Mouse (Mus musculus) thymus, adult 2 months (tissue): ENCODE results near the gene H3f3b. TPM values are rescaled to one million over a fixed set of nuclear protein-coding genes. Genes with fewer than 3 reads are reported as not detected.
"Not testable (repeated sequence)": the region's sequence is repeated elsewhere in the genome, so short reads cannot be mapped to it uniquely, and the experiment has no call there.

Experiments
- DNase-seq: peaks from one replicate; pipeline ENCODE4 v3.0.0; 2021
- H3K27ac ChIP-seq: fragments of 200-500 bp; 2 replicates; pipeline ENCODE4 v1.5.1; 2012; ENCODE audit warnings: low read length, control low read depth; ENCODE audit not compliant: control insufficient read depth, insufficient read depth
- H3K27me3 ChIP-seq: fragments of 200-500 bp; 2 replicates; pipeline ENCODE4 v1.6.1; 2012; ENCODE audit warnings: mild to moderate bottlenecking, low read length, moderate library complexity, mixed read lengths; ENCODE audit not compliant: control insufficient read depth, insufficient read depth
- H3K36me3 ChIP-seq: fragments of 200-500 bp; 2 replicates; pipeline ENCODE4 v1.6.1; 2012; ENCODE audit warnings: mild to moderate bottlenecking, low read length, moderate library complexity; ENCODE audit not compliant: control insufficient read depth, insufficient read depth
- H3K4me1 ChIP-seq: fragments of 200-500 bp; replicated peaks from 2 replicates; pipeline ENCODE4 v1.6.1; 2012; ENCODE audit warnings: low read length; ENCODE audit not compliant: control insufficient read depth, insufficient read depth
- H3K4me3 ChIP-seq: fragments of 200-500 bp; 2 replicates; pipeline ENCODE4 v1.5.1; 2012; ENCODE audit warnings: mild to moderate bottlenecking, low read length, control low read depth, moderate library complexity; ENCODE audit not compliant: control insufficient read depth, insufficient read depth
- CTCF ChIP-seq: fragments of 200-500 bp; IDR thresholded peaks from 2 replicates; pipeline ENCODE4 v1.5.1; 2012; ENCODE audit warnings: mild to moderate bottlenecking, control low read depth, low read length, moderate library complexity, borderline replicate concordance; ENCODE audit not compliant: control insufficient read depth, poor library complexity, insufficient read depth; ENCODE audit errors: extremely low read depth
- POLR2A ChIP-seq: fragments of 200-500 bp; IDR thresholded peaks from 2 replicates; pipeline ENCODE4 v1.6.1; 2012; ENCODE audit warnings: mild to moderate bottlenecking, low read length, control low read depth, moderate library complexity; ENCODE audit not compliant: control insufficient read depth, poor library complexity, insufficient read depth; ENCODE audit errors: extremely low read depth
- WGBS: fragments of 180-500 bp; shearing (Covaris S2); methylation state at CpG from one replicate; pipeline ENCODE4 v1.1.7; 2018; 5-methylcytosine and 5-hydroxymethylcytosine counted together
- polyA plus RNA-seq: library from polyadenylated mRNA; depleted of rRNA; stranded (reverse); fragments of >200 nt; gene quantifications from 2 replicates; pipeline ENCODE4 v1.2.3, GENCODE M21; 2012

The H3f3b gene
- polyA plus RNA-seq, 1 experiment: 484 TPM

GRCm38 (mm10) chr11:116021328-116022220 is 6.2 kb downstream of the H3f3b start:
- H3K27me3 ChIP-seq: no peaks in the 10 kb centered on the region
- H3K36me3 ChIP-seq: peaks cover 20% of the 10 kb centered on the region
- no peak overlapping the region for H3K4me3 ChIP-seq
- 80% methylated on average over 6 of the region's 6 CpGs for WGBS
- DNase-seq: no peak
- no peak for TF ChIP-seq POLR2A
- TF ChIP-seq CTCF: no peak
- H3K4me1 ChIP-seq: peaks cover 2% of the 10 kb centered on the region; the same call in 1 of the 2 replicates
- no peak overlapping the region for H3K27ac ChIP-seq

GRCm38 (mm10) chr11:116020519-116020922 is 7.2 kb downstream of the H3f3b start:
- H3K27ac ChIP-seq: no peak overlapping the region
- DNase-seq: no peak
- no peaks in the 10 kb centered on the region for H3K27me3 ChIP-seq
- no peak overlapping the region for H3K4me3 ChIP-seq
- peaks cover 20% of the 10 kb centered on the region for H3K36me3 ChIP-seq
- 16% methylated on average over 1 of the region's 1 CpGs for WGBS
- no peak for TF ChIP-seq CTCF
- no peak for TF ChIP-seq POLR2A
- peaks cover 2% of the 10 kb centered on the region; the same call in 1 of the 2 replicates for H3K4me1 ChIP-seq

DNA sequence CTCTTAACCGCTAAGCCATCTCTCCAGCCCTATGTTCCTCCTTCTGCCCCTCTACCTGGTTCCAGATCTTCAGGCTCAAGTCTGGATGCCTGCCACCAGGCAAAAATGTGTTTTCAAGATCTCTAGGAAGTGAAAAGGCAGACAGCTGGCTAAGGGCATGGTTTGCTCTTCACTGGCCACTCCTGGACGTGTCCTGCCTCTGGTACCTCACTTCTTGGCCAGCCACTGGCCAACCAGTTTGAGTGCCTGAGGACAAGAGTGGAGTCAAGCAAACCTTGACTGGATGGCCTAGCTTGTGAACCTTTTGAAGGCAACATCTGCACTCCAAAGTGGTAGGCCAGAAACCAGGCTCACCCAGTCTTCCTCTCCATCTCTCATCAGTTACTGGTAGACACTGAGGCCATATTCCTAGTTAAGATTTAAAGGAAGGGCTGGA is 7.8 kb downstream of the H3f3b start:
- H3K4me1 ChIP-seq: peaks cover under 1% of the 10 kb centered on the region; the same call in 1 of the 2 replicates
- WGBS: 96% methylated on average over 2 of the region's 2 CpGs
- H3K36me3 ChIP-seq: peaks cover 20% of the 10 kb centered on the region
- H3K27ac ChIP-seq: no peak overlapping the region
- H3K27me3 ChIP-seq: no peaks in the 10 kb centered on the region
- TF ChIP-seq POLR2A: no peak
- TF ChIP-seq CTCF: no peak
- no peak for DNase-seq
- no peak overlapping the region for H3K4me3 ChIP-seq

- Histone ChIP-seq H3K4me3 (no peak overlapping the region), H3K36me3 (peaks cover 20% of the 10 kb centered on the region), H3K27ac (no peak overlapping the region), H3K27me3 (no peaks in the 10 kb centered on the region), H3K4me1 (no peaks in the 10 kb centered on the region)
- WGBS: 97% methylated on average over 1 of the region's 1 CpGs
- TF ChIP-seq CTCF: no peak
- TF ChIP-seq POLR2A: no peak
- no peak for DNase-seq
Measured at GRCm38 (mm10) chr11:116019360-116019791, 8.4 kb downstream of the H3f3b start.

DNA sequence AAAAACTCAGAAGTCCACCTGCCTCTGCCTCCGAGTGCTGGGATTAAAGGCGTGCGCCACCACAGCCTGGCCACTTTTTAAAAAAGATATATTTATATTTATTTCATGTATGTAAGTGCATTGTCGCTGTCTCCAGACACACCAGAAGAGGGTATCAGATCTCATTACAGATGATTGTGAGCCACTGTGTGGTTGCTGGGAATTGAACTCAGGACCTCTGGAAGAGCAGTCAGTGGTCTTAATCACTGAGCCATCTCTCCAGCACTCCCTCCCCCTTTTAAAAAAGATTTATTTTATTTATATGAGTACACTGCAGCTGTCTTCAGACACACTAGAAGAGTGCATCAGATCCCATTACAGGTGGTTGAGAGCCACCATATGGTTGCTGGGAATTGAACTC is 8.9 kb downstream of the H3f3b start:
- WGBS: 96% methylated on average over 4 of the region's 4 CpGs
- not testable (repeated sequence) for H3K4me1 ChIP-seq

DNA sequence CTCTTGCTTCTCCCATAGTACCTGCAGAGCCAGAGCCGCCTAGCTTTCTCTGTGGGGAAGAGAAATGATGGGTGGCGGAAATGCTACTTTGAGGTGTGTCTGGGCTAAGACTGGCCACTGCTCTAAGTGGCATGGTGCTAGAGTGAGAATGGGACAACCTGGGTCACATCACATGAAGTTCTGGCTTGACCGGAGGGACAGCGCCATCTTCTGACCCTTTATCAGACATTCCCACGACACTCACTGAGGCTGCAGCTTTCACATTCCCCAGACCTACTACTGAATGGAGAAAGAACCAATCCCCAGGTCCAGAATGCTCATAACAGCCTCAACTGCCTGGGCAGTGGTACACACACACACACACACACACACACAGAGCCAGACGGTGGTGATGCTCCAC is 9.7 kb downstream of the H3f3b start:
- Histone ChIP-seq H3K27me3 (no peaks in the 10 kb centered on the region), H3K4me1 (peaks cover 2% of the 10 kb centered on the region), H3K36me3 (peaks cover 15% of the 10 kb centered on the region), H3K4me3 (no peak overlapping the region), H3K27ac (no peak overlapping the region)
- WGBS: 50% methylated on average over 6 of the region's 6 CpGs
- no peak for TF ChIP-seq POLR2A
- no peak for TF ChIP-seq CTCF
- peak; percentile 42 for DNase-seq

More for the DNA sequence above, 8.9 kb downstream of the H3f3b start:
- H3K36me3 ChIP-seq: peaks cover 20% of the 10 kb centered on the region
- not testable (repeated sequence) for H3K27me3 ChIP-seq, H3K27ac ChIP-seq, DNase-seq, H3K4me3 ChIP-seq

DNA sequence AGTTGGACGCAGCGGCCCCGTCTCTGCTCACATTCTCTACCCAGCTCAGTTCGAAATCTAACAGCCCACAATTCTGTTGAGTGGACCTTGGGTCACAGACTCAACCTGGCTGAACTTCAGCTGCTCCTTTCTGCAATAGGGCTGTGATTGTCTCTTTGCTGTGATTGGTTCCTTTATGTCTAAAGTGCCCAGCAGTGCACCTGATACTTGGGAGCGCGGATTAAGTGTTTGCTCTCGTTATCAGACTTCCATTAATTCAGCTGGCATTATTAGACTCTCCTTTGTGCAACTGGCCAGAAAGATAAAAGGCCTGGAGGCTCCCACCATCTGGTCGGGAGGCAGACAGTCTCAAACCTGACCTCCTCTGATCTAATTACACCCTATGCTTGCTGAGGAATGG is 12.9 kb downstream of the H3f3b start:
- H3K27me3 ChIP-seq: no peaks in the 10 kb centered on the region
- no peaks in the 10 kb centered on the region for H3K36me3 ChIP-seq
- no peak for DNase-seq
- H3K4me1 ChIP-seq: peaks cover 11% of the 10 kb centered on the region
- H3K27ac ChIP-seq: no peak overlapping the region
- no peak overlapping the region for H3K4me3 ChIP-seq
- TF ChIP-seq CTCF: no peak
- TF ChIP-seq POLR2A: no peak
- WGBS: 94% methylated on average over 8 of the region's 8 CpGs
